Mouse (Mus musculus) kidney, postnatal 4 days (tissue): ENCODE results near the gene Gdpd2.

Experiments used
- DNase-seq, 2 experiments: peaks; one replicate each; pipeline ENCODE4 v3.0.0; 2021; ENCODE audit warnings: mixed read lengths in 2 of 2

Gdpd2 gene

DNA sequence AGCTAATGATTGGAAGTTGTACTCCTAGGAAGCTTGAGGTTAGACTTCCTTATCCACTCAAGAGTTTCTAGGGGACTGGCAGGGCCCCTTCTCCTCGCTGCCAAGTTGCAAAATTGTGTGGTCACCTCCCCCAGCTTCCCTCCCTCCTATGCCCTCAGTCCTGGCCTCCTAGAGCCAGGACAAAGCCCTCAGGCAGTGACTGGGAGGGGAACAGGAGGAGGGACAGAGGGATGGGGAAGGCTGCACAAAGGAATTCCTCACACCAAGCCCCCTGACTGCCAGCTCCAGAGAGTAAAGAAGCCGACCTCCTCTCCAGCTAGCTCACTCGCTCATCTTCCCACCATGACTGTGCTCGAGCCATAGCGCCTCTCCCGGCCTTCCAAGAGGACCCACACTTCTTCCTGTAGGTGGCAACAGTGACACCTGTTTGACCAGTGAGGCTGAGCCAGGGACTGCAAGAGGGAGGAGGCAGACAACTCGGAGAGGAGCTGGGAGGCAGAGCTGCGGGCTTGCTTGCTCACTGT, at the start of gene Gdpd2:
TSS of gene Gdpd2 (plus strand) at position 209 of the 524 bp plus-strand sequence.
- DNase-seq = peak; percentile 39 to 60

DNA sequence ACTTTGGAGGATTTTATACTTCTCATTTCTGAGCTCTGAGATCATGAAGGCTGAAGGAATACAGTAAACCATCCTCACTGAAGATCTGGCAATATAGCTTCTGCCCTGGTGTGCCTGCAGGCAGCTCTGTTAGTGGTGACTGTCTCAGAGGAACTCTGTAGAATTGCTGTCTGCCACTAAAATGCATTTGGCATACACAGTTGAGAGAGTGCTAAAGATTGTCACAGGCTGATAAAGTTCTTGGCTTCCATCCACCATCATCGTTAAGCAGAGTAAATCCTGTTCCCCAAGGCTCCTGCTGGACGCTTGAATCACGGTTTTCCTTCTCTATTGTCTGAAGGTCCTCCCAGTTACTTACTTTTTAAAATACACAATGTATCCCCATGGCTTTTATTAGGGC, 43.1 kb upstream of the Gdpd2 start:
- DNase-seq = no peak

DNA sequence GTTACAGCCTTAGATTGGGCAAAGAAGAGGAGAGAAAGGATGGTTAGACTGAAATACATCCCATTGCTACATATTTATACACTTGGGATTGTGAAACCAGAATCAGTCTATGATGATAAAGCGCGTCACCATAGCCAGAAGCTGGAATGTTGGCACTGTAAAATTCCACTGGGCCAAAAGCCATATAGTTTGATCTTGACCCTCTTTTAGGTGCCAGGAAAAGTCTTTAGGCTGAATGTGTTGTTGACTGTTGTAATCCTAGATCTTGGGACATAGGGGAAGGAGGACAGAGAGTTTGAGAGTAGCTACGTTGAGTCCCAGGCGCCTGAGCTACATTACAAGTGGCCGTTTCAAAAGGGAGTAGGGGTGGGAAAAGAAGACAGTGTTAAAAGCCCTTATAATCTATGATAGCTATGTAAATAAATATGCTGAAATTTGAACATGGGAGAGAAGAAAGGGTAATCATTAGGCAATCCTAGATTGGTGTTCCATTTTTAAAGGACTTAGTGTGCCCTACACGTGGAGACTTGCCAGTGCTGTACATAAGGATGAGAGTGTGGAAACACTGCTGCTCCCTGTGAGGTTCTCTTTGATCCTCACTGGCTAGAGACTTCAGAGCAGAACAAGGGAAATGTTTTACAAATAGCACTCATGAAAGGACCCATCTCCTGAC, 42.2 kb upstream of the Gdpd2 start:
- DNase-seq = no peak

DNA sequence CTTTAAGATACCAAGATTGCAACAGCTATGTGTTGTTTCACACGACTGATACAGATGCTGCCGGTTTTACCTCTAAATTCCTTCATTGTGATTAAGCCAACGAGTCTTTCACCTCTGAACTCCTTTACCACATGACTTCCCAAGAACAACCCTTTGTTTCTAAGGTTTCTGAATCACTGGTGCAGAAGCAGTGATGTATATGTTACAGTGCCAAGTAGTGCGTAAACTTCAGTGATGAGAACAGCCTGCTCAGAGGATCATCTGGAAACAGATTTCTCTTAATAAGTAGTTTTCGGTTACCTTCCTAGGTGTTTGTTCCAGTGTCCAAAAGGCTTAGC, 41.7 kb upstream of the Gdpd2 start:
- DNase-seq = no peak

DNA sequence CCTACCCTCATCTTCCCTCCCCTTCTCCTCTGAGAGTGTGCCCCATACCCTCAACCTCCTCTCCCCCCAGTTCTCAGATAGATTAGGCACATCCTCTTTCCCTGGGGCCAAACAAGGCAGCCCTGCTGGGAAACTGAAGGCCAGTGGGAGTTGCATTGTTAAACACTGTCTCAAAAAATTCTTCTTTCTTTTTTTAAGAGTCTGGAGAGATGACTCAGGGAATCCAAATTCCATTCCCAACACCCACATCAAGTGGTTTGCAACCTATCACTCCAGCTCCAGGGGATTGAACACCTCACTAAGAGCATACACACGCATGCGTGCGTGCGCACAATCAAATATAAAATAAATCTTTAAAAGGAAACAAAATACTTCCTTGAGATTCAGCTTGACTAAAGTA, 32.9 kb upstream of the Gdpd2 start:
- DNase-seq = no peak

DNA sequence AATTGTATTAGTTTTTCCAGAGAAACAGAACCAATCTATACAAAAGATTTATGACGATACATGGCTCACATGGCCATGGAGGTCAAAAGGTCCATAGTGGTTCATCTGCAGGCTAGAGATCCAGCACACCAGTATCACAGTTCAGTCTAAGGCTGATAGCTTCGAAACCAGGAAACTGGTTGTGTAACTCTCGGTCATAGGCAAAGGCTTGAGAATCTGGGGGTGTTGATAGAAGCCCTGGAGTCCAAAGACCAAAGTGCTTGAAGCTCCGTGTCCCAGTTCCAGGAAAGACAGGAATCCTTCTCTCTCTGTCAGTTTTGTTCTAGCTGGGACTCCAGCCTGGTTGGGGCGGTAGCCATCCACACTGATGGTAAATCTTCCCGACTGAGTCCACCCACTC, 21.6 kb upstream of the Gdpd2 start:
- no peak for DNase-seq

DNA sequence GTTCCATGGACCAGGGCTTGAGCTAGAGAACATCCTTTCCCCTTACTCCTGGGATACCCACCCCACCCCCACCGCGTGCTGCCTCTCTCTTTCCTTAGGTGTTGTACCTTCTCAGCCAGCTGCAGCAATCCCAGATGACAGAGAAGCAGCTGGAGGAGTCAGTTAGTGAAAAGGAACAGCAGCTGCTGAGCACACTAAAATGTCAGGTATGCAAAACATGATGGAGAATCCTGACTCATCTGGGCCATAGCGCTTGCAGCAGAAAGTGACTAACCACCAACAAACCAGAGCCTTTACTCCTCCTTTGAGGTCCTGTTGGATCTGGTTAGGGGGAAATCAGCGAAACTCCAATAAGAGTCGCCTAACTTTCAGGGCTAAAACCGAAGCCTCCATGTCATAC, 13.5 kb upstream of the Gdpd2 start:
- DNase-seq = no peak

DNA sequence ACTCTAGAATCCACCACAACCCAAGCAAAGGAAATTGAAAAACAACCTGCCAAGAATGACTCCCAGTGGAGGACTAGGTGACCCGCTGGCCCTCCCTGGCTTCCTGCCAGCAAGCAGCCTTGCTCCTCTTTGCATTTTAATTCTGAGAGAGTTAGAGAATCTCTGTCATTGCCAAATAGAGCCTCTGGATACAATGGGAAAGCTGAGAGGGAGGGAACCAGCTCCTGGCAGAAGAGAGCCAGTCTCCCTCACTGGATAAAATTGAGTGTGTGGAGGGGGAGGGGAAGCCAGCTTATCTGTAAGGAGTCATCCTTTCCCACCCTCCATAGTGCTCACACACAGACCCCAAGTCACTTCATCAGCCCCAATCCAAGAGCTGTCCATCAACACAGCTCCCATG, 726 bp upstream of the Gdpd2 start:
- peak; percentile 70 to 81 for DNase-seq

DNA sequence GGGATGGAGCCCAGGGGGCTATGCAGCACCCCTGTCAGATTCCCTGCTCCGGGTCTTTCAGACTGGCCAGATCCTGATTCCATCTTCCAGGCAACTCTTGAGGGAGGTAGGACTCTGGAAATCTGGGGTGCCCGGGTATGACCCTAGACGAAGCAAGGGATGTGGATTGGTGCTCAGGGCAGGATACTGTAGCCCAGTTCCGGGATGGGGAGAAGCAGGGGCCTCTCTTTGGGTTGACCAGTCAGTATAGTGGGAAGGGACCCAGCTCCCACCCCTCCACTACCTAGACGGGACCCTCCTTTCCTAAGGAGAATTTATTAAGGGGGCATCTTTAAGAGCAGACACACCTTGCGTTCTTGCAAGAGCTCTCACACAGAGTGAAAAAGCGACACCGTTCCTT, 593 bp downstream of the Gdpd2 start:
- DNase-seq = no peak

DNA sequence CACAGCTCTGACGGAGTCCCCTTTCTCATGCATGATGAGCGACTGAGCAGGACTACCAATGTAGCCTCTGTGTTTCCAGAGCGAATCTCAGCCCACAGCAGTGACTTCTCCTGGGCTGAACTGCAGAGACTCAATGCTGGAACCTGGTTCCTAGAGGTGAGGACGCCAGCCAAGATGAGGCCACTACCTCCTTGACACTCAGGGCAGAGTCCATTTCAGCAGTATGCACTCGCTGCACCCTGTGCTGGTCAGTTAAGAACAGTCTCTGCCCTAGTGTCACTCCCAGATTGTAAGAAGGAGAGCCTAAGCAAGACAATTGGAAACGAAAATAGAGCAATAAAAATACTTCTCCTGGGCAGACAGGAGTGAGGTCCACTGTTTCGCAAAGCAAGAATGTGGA, 4.7 kb downstream of the Gdpd2 start:
- DNase-seq = no peak

DNA sequence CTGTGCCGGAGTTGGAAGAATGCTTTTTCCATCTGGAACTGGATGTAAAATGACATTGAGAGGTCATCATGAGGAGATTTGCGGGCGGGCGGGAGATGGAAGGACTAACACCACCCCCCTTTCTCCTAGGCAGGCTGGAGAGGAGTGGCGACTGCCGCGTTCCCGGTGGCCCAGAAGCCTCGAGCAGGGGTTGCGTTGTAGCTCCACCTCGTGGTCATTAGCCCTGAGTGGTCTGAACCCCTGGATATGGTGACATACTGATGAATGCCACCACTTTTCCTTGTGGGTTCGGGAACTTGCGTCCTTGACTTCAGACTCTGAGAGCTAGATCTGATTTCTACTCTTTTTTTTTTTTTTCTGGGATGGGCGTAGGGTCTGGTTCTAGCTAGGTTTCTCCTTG, 9.2 kb downstream of the Gdpd2 start:
- peak; percentile 70 to 75 for DNase-seq

DNA sequence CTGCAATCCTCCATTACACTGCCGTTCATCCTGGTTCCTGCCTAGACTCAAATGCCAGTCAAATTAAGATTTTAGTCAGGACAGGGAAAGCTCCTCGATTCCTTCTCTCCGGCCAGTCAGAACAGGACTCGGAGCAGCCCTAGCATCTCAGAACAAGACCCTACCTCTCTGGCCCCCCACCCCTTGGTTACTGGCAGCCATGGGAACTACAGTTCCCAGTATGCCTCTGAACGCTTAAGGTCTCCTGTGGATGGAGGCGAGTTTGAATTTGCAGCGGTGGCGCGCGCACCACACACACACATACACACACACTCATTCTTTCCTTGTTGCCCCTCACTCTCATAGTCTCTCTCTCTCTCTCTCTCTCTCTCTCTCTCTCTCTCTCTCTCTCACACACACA, 9.8 kb downstream of the Gdpd2 start:
- no peak for DNase-seq

DNA sequence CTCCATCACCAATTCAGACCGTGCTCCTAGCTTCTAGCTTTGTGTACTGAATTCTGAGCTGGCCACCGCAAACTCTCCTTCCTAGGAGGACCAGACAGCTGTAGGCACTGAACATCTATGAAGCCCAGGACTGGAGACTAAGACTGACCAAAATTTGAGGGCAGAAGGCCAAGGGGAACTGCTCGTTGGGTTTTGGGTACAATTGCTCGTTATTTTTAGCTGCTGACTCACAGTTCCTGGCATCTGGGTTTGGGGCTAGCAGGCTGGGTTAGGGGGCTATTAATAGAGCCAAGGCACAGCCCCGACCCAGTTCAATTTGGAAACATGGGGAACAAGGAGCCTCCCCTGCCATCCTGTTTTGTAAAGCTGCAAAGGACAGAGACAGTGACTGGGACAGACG, 11.1 kb downstream of the Gdpd2 start:
- no peak for DNase-seq

DNA sequence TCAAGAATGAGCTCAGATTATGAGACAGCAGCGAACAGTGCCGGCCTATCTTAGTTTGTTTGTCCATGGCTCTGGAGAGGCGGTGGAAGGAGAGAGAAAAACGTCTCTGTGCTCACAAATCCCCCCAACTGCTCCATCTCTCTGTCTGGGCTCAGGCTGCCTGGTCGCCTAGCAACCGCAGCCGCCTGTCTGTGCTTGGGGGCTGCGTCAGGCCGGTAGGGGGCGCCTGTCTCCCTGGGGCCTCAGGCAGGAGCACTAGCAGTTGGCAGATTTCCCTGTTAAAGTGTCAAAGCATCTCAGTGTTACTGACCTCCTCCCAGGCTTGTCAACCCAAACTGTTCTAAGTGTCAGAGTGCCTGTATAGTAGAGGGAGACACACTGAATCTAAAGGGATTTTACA, 12.3 kb downstream of the Gdpd2 start:
- peak; percentile 67 to 77 for DNase-seq

DNA sequence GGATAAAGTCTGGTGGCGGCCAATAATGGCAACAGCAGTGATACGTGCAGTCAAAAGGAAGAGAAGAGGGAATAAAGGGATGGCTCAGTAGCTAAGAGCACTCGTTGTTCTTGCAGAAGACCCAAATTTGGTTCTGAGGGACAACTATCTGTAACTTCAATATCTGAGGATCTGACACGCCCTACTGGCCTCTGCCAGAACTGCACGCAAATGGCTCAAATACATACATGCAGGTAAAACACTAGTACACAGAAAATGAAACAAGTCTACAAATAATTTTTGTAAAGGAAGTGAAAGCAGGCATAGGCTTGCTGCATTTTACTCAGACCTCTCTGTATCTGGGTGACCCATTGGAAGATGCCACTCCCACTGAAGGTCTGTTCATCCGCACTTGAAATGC, 36.2 kb downstream of the Gdpd2 start:
- no peak for DNase-seq

DNA sequence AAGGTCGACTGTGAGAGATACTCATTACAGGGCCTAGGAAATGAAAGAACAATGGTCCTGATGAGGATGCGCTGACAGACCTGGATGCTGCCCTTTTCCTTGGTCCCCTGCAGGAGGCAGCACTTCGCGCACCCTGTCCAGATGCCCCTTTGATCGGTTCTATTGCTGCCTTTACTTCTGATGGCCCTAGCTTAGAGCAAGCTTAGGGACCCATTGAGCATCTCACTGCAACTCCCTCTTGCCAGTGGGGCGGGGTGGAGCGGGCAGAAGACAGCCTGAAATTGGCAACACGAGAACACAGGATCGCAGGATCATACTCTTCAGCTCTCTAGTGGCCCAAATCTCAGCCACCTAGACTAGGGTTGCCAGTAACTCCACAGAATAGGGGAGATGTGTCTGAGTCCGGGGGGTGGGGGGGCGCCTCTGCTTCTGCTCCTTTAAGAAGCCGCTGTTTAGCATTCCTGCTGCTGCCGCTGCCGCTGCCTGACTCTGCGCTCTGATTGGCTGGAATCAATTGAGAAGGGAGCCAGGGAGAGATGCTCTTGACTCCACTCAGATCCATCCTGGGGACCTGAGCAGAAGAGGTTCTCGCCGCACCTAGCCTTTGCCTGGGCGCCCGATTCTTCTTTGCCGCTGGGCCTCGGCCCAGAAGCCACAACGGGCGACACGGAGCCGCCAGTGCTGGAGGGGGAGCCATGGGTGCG, 37.7 kb downstream of the Gdpd2 start, which contains the start of gene Dlg3:
TSS of gene Dlg3 (plus strand) at position 542 of the 704 bp plus-strand sequence.
- DNase-seq = peak; percentile 34 to 58

DNA sequence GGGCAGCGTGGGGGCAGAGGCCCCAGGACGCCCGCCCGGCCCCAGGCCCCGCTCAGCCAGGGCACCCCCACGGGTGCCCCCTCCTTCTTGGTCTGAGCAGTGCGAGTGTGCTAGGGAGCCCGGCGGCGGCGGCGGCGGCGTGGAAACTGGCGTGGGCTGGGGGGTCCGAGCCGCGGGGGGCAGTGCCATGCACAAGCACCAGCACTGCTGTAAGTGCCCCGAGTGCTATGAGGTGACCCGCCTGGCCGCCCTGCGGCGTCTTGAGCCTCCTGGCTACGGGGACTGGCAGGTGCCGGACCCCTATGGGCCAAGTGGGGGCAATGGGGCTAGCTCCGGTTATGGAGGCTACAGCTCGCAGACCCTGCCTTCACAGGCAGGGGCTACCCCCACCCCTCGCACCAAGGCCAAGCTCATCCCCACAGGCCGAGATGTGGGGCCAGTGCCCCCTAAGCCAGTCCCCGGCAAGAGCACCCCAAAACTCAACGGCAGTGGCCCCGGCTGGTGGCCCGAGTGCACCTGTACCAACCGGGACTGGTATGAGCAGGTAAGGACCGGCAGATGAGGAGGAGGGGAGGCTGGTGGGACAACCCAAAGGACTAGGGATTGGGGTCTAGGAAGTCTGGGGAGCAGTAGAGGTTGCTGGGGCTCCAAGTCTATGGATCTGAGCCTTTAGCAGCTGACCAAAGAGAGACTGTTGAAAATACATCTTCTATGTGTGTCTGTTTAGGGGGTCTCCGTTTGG, 38.4 kb downstream of the Gdpd2 start:
- no peak for DNase-seq

DNA sequence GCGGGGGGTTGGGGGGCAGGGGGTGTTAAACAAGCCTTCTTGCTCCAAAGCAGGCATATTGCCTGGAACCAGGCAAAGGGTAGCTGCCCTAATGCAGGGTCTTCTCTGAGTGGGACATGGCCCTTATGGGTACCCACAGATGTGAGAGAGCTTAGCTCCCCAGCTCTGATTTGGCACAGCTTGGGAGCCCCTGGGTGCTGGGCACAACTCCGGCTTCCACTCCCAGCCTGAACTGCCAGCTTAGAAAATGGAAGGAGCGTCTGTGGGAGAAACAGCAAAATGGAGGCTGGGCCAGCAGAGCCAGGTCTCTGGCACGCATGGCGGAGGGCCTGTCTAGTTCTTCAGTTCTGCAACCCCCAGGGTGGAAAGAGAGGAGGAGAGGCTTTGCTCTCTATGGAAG, 39.6 kb downstream of the Gdpd2 start:
- no peak for DNase-seq

DNA sequence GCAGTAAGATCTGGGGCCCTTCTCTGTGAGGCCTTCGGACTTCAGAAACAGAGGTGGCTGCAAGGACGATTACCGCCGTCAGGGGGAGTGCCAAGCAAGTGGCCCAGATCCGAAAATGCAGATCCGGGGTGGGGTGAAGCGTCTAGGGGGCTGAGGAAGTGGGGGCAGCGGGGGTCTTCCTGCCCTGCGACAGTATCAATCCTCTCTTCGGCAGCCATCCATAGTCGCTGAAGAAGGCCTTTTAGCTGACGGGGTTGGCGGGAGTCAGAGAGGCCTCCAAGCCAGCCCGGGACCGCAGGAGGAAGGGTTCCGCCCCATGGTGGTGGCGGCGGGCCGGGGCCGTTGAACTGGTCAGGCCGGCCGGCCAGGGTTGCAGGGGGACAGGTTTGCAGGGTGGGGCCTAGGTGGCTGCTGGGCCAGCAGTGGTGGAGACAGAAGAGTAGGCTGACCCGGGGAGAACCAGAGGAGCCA, 44.7 kb downstream of the Gdpd2 start:
- peak; percentile 82 to 84 for DNase-seq

DNA sequence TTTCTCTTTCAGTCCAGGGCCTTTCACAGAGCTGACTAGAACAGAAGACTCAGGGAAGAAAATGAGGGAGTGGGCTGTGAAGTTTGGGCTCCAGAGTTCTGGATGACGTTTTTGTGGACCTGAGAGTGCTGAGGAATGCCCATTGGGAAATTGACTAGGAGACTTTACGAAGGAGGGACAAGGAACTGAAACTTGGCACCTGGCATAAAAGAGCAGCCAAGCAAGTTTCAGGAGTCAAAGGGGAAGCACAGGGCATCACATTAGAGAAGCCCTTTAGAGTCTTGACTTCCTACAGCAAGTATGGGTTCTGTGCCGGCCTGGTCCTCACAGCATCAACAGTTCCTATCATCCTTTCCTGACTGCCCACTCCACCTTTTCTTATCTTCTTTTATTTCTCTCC, 45.7 kb downstream of the Gdpd2 start:
- no peak for DNase-seq

DNA sequence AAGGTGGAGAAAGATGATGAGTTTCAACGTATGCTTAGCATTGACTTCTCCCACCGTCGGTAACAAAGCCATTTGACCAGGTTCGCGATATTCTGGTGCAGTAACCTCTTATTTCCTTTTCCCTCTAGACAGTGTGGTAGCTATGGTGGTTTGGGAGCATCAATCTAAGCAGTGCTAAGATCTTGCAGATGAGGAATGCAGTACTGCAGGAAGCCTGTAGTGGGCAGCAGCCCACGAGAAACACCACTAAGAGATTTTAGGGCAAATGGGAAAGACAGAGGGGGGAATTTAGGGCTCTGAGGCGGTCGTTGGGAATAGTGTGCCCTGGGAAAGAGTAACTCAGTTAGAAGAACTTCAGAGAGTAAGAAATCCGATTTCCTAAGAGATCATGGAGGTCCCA, 46.8 kb downstream of the Gdpd2 start:
- DNase-seq = peak; percentile 73 to 78

DNA sequence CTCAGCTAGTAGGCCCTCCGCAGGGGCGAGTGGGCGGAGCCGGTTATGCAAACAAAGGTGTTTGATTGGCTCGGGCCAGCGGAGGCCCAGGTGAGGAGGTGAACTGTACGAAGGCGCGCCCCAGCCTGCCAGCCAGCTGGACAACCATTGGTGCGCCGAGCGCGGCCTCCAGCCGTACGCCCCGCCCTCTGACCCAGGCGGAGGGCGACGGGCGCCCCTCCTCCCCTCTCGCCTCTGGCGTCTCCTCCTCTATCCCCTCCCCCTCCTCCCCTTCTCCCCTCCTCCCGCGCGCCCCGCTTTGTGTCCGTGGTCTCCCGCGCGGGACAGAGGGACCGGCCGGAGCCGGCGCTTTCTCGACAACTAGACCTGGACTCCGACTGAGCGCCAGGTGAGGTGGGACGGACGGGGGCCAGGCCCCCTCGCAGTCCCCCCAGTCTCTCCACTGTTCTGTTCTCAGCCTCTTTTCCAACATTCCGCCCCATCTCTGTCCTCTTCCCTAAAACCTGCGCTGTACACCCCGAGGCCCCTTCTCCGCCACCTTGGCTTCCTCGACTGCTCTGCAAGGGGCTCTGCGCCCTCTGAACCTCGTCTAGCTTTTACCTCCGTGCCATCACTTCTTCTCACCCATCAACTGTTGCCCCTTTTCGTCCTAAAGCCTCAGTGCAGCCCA, 47.4 kb downstream of the Gdpd2 start:
- peak; percentile 79 to 89 for DNase-seq

DNA sequence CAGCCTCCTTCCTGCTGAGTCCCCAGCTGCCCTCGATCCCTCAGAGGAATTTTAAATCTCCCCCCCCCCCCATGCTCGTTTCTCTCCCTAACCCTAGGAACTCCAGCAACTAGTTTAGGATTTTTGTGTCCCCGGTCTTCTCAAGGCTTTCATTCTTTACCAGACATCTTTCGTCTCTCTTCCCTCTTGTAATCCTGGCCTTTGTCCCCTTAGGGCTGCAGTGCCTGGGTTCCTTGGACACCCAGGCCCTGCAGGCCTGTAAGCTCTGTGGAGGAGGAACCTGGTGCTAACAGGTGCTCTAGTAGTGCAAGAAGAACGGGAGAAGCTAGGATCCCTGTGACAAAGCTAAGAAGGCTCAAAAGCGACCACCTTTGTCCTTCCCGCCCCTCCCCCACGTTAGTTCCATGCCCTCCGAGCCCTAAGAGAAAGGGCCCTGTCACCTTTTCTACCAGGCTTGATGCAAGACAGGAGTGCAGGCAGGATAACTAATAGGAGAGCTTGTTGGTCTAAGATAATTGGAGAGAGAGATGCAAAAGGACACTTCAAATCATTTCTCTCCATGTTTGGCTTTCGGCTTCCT, 48.1 kb downstream of the Gdpd2 start:
- DNase-seq = peak in 1 of 2 experiments; percentile 19
